Mouse (Mus musculus): ENCODE data around the gene Srgap2. TPM values are rescaled to one million over a fixed set of nuclear protein-coding genes. Genes with fewer than 3 reads are reported as not detected.
A peak's percentile ranks its signal among the peaks of the same experiment; 100 is the strongest.

Srgap2 gene
- polyA plus RNA-seq, 1 experiment from 2014 or later = 16.4 TPM

GRCm38 (mm10) chr1:131246433-131247395, 280.4 kb downstream of the Srgap2 start:
- DNase-seq (ENCODE audit: low spot score, missing footprints) (no peak), ATAC-seq (ENCODE audit: low FRiP score) (peak; percentile 8; the same call in 1 of the 2 replicates)
- WGBS = 16% methylated on average over 7 of the region's 7 CpGs
- Histone ChIP-seq H3K9ac (ENCODE audit: low read length) (no peak overlapping the region), H3K4me3 (ENCODE audit: low read depth, low read length) (no peak overlapping the region), H3K4me1 (ENCODE audit: control insufficient read depth, insufficient read depth, low read length) (peaks cover 13% of the 10 kb centered on the region), H3K4me2 (no peak overlapping the region), H3K36me3 (ENCODE audit: control insufficient read depth, insufficient read depth, low read length) (no peaks in the 10 kb centered on the region), H3K9me3 (ENCODE audit: control insufficient read depth, low read length) (no peaks in the 10 kb centered on the region), H3K27ac (ENCODE audit: low read depth, low read length) (no peak overlapping the region), H3K27me3 (ENCODE audit: control insufficient read depth, insufficient read depth, low read length) (peaks cover 31% of the 10 kb centered on the region)

GRCm38 (mm10) chr1:131245926-131246325, 281.2 kb downstream of the Srgap2 start:
- Histone ChIP-seq H3K9me3 (ENCODE audit: control insufficient read depth, low read length) (no peaks in the 10 kb centered on the region), H3K4me1 (ENCODE audit: control insufficient read depth, insufficient read depth, low read length) (peaks cover 13% of the 10 kb centered on the region), H3K27me3 (ENCODE audit: control insufficient read depth, insufficient read depth, low read length) (peaks cover 31% of the 10 kb centered on the region), H3K36me3 (ENCODE audit: control insufficient read depth, insufficient read depth, low read length) (no peaks in the 10 kb centered on the region), H3K9ac (ENCODE audit: low read length) (no peak overlapping the region), H3K4me3 (ENCODE audit: low read depth, low read length) (peak overlapping the region; percentile 64; the same call in 1 of the 2 replicates), H3K27ac (ENCODE audit: low read depth, low read length) (no peak overlapping the region), H3K4me2 (peak overlapping the region; percentile 98)
- ATAC-seq (ENCODE audit: low FRiP score) (peak; percentile 47), DNase-seq (ENCODE audit: low spot score, missing footprints) (peak; percentile 92)
- 7% methylated on average over 9 of the region's 9 CpGs for WGBS

GRCm38 (mm10) chr1:131245089-131245856, 281.9 kb downstream of the Srgap2 start, which contains the start of gene Rassf5:
Gene Rassf5, minus strand, starts transcription at chr1:131245258.
- DNase-seq (ENCODE audit: low spot score, missing footprints) (peak; percentile 94), ATAC-seq (ENCODE audit: low FRiP score) (peak; percentile 81)
- peak within 1 kb of the TSS; percentile 62 for H3K9ac ChIP-seq (ENCODE audit: low read length)
- peaks cover 13% of the 10 kb centered on the region for H3K4me1 ChIP-seq (ENCODE audit: control insufficient read depth, insufficient read depth, low read length)
- H3K27ac ChIP-seq (ENCODE audit: low read depth, low read length) = no peak within 1 kb of the TSS
- no peaks in the 10 kb centered on the region for H3K36me3 ChIP-seq (ENCODE audit: control insufficient read depth, insufficient read depth, low read length)
- 1% methylated on average over 60 of the region's 60 CpGs for WGBS
- H3K9me3 ChIP-seq (ENCODE audit: control insufficient read depth, low read length) = no peaks in the 10 kb centered on the region
- peaks cover 31% of the 10 kb centered on the region for H3K27me3 ChIP-seq (ENCODE audit: control insufficient read depth, insufficient read depth, low read length)
- peak within 1 kb of the TSS; percentile 64 for H3K4me3 ChIP-seq (ENCODE audit: low read depth, low read length)
- peak within 1 kb of the TSS; percentile 98 for H3K4me2 ChIP-seq

DNA sequence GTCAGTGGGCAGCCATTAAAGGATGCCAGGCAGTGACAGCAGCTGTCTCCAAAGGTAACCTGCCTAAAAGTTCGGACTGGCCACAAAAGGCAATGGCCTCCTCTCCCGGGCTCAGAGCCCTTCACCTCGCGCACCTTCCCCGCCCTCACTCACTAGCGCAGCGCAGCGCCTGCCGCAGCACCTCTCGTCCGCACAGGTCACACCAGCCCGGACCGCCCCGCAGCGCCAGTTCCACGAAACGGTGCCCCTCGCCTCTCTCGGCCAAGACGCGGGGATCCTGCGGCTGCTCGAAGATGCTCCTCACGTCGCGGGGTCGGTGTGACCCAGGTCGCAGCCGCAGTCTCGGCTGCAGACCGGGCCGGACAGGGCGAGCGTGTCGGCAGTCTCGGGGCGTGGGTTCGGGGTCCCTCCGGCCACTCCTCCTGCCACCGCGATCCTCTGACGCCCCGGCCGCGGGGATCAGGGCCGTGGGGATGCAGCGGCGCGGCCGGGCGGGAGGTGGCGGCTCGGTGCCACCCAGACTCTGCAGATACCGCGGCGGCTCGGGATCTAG, 282.5 kb downstream of the Srgap2 start:
- Histone ChIP-seq H3K27ac (ENCODE audit: low read depth, low read length) (no peak overlapping the region), H3K4me3 (ENCODE audit: low read depth, low read length) (peak overlapping the region; percentile 64), H3K36me3 (ENCODE audit: control insufficient read depth, insufficient read depth, low read length) (no peaks in the 10 kb centered on the region), H3K9ac (ENCODE audit: low read length) (peak overlapping the region; percentile 62), H3K27me3 (ENCODE audit: control insufficient read depth, insufficient read depth, low read length) (peaks cover 31% of the 10 kb centered on the region), H3K4me2 (peak overlapping the region; percentile 98), H3K4me1 (ENCODE audit: control insufficient read depth, insufficient read depth, low read length) (peaks cover 13% of the 10 kb centered on the region), H3K9me3 (ENCODE audit: control insufficient read depth, low read length) (no peaks in the 10 kb centered on the region)
- ATAC-seq (ENCODE audit: low FRiP score) (peak; percentile 25), DNase-seq (ENCODE audit: low spot score, missing footprints) (peak; percentile 95)
- under 1% methylated on average over 57 of the region's 57 CpGs for WGBS

DNA sequence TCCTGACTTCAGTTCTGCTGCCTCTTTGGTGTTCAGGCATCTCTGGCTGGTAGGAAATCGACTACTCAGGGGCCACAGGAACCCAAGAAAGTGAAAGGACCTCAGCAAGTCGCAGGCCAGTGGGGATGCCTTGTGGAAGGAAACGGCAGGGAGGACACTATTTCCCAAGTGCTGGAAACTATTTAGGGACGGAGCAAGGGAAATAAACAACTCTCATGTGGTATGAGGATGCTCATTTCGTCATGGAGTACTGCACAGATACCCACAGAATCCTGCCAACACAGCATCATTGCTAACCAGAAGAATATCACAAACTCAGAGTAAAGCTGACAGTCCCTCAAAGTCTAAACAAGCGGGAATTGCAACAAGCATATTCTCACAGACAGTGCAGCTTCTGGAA, 284.2 kb downstream of the Srgap2 start:
- no peaks in the 10 kb centered on the region for H3K9me3 ChIP-seq (ENCODE audit: control insufficient read depth, low read length)

DNA sequence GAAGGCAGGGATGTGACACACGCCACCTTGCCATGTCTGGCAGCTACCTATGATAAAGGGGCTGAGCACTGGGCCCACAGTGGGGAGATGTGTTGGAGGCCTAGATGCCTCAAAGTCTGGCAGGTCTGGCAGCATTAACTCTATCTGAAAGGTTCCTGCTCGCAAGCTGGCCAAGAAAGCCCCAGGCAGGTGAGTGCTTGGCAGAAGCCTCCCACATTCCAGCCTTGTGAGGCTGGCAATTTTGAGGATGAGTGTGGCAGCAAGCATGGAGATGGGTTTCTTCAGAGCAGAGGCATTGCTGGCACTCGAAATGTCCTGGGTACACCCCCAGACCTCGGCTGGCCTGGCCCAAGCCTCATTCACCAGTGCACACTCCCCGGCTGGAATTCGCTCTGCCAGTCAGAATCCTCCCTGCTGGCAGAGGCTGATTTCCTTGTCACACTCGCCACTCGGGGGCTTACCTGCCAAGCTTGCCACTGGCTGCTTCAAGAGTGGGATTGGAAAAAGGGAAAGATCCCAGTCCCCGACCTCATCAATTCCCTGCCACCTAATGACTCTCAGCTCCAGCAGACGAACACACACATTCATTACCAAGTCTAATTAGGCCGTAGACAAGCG, 287.5 kb downstream of the Srgap2 start:
- peaks cover 21% of the 10 kb centered on the region for H3K27me3 ChIP-seq (ENCODE audit: control insufficient read depth, insufficient read depth, low read length)
- DNase-seq (ENCODE audit: low spot score, missing footprints) = peak; percentile 69

More for the DNA sequence above, 284.2 kb downstream of the Srgap2 start:
- DNase-seq (ENCODE audit: low spot score, missing footprints) = peak; percentile 84
- H3K4me3 ChIP-seq (ENCODE audit: low read depth, low read length) = no peak overlapping the region
- no peak overlapping the region for H3K27ac ChIP-seq (ENCODE audit: low read depth, low read length)
- H3K9ac ChIP-seq (ENCODE audit: low read length) = no peak overlapping the region
- no peak overlapping the region for H3K4me2 ChIP-seq
- H3K27me3 ChIP-seq (ENCODE audit: control insufficient read depth, insufficient read depth, low read length) = peaks cover 33% of the 10 kb centered on the region
- H3K4me1 ChIP-seq (ENCODE audit: control insufficient read depth, insufficient read depth, low read length) = peaks cover 13% of the 10 kb centered on the region
- no peak for ATAC-seq (ENCODE audit: low FRiP score)
- WGBS = 66% methylated on average over 6 of the region's 6 CpGs
- H3K36me3 ChIP-seq (ENCODE audit: control insufficient read depth, insufficient read depth, low read length) = no peaks in the 10 kb centered on the region

GRCm38 (mm10) chr1:131238931-131239381, 288.2 kb downstream of the Srgap2 start:
- Histone ChIP-seq H3K27me3 (ENCODE audit: control insufficient read depth, insufficient read depth, low read length) (peaks cover 14% of the 10 kb centered on the region), H3K27ac (ENCODE audit: low read depth, low read length) (no peak overlapping the region), H3K9me3 (ENCODE audit: control insufficient read depth, low read length) (no peaks in the 10 kb centered on the region), H3K36me3 (ENCODE audit: control insufficient read depth, insufficient read depth, low read length) (no peaks in the 10 kb centered on the region), H3K9ac (ENCODE audit: low read length) (no peak overlapping the region), H3K4me3 (ENCODE audit: low read depth, low read length) (no peak overlapping the region), H3K4me2 (no peak overlapping the region), H3K4me1 (ENCODE audit: control insufficient read depth, insufficient read depth, low read length) (no peaks in the 10 kb centered on the region)
- WGBS = 77% methylated on average over 8 of the region's 8 CpGs
- ATAC-seq (ENCODE audit: low FRiP score) (no peak), DNase-seq (ENCODE audit: low spot score, missing footprints) (peak; percentile 76)

More for the DNA sequence above, 287.5 kb downstream of the Srgap2 start:
- ATAC-seq (ENCODE audit: low FRiP score) = no peak
- Histone ChIP-seq H3K4me1 (ENCODE audit: control insufficient read depth, insufficient read depth, low read length) (peaks cover 3% of the 10 kb centered on the region), H3K27ac (ENCODE audit: low read depth, low read length) (no peak overlapping the region), H3K4me2 (no peak overlapping the region), H3K4me3 (ENCODE audit: low read depth, low read length) (no peak overlapping the region), H3K9me3 (ENCODE audit: control insufficient read depth, low read length) (no peaks in the 10 kb centered on the region), H3K9ac (ENCODE audit: low read length) (no peak overlapping the region), H3K36me3 (ENCODE audit: control insufficient read depth, insufficient read depth, low read length) (no peaks in the 10 kb centered on the region)
- 64% methylated on average over 12 of the region's 12 CpGs for WGBS

DNA sequence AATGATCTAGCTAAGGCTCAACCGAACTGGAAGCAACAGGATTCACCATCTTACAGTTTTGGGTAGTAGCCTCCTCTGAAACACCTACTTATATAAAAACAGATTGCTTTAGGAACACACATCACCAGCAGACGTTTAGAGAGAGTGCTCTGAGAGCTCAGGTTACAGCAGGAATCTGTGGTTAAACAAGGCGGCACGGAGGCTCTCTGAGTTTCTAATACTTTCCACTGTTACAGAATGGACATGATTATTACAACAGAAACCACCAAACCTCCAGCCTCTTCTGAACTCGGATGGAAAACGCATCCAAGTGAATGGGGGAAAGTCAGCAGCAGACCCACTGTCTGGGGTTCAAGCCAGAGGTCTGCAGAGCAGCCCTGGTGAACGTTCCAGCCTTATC, 291.1 kb downstream of the Srgap2 start:
- no peak overlapping the region for H3K27ac ChIP-seq (ENCODE audit: low read depth, low read length)
- no peak overlapping the region for H3K4me2 ChIP-seq
- H3K27me3 ChIP-seq (ENCODE audit: control insufficient read depth, insufficient read depth, low read length) = peaks cover 2% of the 10 kb centered on the region
- no peaks in the 10 kb centered on the region for H3K4me1 ChIP-seq (ENCODE audit: control insufficient read depth, insufficient read depth, low read length)
- ATAC-seq (ENCODE audit: low FRiP score) = no peak
- no peaks in the 10 kb centered on the region for H3K9me3 ChIP-seq (ENCODE audit: control insufficient read depth, low read length)
- no peak overlapping the region for H3K9ac ChIP-seq (ENCODE audit: low read length)
- 71% methylated on average over 7 of the region's 7 CpGs for WGBS
- no peaks in the 10 kb centered on the region for H3K36me3 ChIP-seq (ENCODE audit: control insufficient read depth, insufficient read depth, low read length)
- no peak overlapping the region for H3K4me3 ChIP-seq (ENCODE audit: low read depth, low read length)
- peak; percentile 49 for DNase-seq (ENCODE audit: low spot score, missing footprints)

Measured in midbrain, embryonic 11.5 days (tissue).